Mouse (Mus musculus): Measurements from ENCODE around the gene Hydin. TPM values are rescaled to one million over a fixed set of nuclear protein-coding genes. Genes with fewer than 3 reads are reported as not detected.

Gene Hydin
- polyA plus RNA-seq, 1 experiment: not detected

DNA sequence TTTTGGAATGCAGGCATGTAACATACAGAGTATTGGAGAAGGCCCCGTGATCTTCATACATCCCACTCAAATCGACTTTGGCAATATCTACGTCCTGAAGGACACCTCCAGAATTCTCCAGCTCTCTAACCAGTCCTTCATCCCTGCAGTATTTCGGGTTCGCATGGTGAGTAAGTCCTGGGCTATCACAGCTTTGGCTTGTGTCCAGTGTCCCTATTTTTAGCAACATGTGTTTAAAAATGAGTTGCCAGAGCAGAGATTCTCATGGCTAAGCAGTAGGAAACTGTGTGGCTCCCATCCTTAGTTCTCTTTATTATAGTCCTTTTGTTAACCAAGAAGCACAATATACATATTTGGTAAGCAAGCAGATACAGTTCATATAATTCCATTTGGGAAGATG is 152.9 kb downstream of the Hydin start:
- H3K4me3 ChIP-seq (replicated peaks): no peak overlapping the region
- H3K4me1 ChIP-seq: no peaks in the 10 kb centered on the region
- TF ChIP-seq FLI1 (IDR thresholded peaks at IDR 0.05; ENCODE audit: low read length) (no peak), GATA1 (IDR thresholded peaks at IDR 0.05; ENCODE audit: borderline replicate concordance, low read length) (no peak)
- peaks cover 18% of the 10 kb centered on the region for H3K9me3 ChIP-seq
- no peaks in the 10 kb centered on the region for H3K27me3 ChIP-seq (replicated peaks)
- no peaks in the 10 kb centered on the region for H3K36me3 ChIP-seq (replicated peaks; ENCODE audit: low read length)

DNA sequence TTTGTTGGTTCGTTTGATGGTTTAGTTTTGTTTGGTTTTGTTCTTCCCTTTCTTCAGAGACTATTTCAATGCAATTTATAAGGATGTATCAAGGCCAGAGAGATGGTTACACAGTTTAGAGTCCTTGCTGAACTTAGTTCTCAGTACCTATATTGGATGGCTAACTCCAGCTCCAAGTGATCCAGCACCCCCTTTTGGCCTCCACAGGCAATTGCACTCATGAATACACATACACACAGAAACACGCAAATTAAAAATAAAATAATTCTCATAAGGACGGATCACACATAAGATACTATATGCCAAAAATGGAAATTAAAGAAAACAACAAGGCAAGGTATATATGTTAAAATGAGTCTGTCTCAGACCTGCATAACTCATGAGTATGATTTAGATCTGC is 153.4 kb downstream of the Hydin start:
- Histone ChIP-seq H3K9me3 (peaks cover 18% of the 10 kb centered on the region), H3K4me1 (no peaks in the 10 kb centered on the region), H3K4me3 (replicated peaks) (no peak overlapping the region), H3K36me3 (replicated peaks; ENCODE audit: low read length) (no peaks in the 10 kb centered on the region), H3K27me3 (replicated peaks) (no peaks in the 10 kb centered on the region)
- TF ChIP-seq FLI1 (IDR thresholded peaks at IDR 0.05; ENCODE audit: low read length) (no peak), GATA1 (IDR thresholded peaks at IDR 0.05; ENCODE audit: borderline replicate concordance, low read length) (no peak)

DNA sequence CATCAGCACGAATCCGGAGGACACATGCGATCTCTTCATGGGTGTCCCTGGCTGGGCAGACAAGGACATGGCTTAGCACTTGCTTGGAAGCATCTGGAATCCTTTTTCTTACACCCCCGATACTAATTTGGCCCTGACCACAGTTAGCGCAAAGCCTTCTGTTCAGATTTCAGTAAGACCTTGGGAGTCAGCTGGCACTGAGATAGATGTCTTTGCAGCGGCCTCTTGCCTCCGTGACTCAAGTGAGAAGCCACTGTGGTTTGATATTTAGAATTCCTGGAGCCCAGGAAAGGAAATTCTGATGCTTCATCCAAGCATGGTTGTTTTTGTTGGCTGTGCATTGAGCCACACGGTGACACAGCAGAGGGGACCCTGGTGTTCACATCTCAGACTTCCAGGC is 157.4 kb downstream of the Hydin start:
- peaks cover 16% of the 10 kb centered on the region for H3K9me3 ChIP-seq
- no peaks in the 10 kb centered on the region for H3K4me1 ChIP-seq
- no peaks in the 10 kb centered on the region for H3K36me3 ChIP-seq (replicated peaks; ENCODE audit: low read length)
- no peak overlapping the region for H3K4me3 ChIP-seq (replicated peaks)
- no peak for TF ChIP-seq GATA1 (IDR thresholded peaks at IDR 0.05; ENCODE audit: borderline replicate concordance, low read length)
- no peak for TF ChIP-seq FLI1 (IDR thresholded peaks at IDR 0.05; ENCODE audit: low read length)
- no peaks in the 10 kb centered on the region for H3K27me3 ChIP-seq (replicated peaks)

DNA sequence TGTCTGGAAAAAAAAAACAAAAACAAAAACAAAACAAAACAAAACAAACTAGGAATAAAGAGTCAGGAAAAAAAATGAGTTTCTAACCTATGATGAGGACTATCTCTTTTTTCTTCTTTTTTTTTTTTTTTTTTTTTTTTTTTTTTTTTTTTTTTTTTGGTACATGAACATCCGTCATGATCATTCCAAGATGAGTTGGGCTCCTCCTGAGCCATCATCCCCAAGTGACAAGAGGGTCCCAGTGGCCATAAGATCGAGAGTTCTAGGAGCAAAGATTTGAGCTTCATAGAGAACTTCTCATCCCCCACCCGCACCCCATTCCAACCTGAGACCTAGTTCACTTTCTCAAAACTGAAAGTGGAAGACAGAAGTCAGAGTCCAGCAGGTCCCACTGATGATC is 164.6 kb downstream of the Hydin start:
- peaks cover 10% of the 10 kb centered on the region for H3K9me3 ChIP-seq
- no peak for TF ChIP-seq GATA1 (IDR thresholded peaks at IDR 0.05; ENCODE audit: borderline replicate concordance, low read length)

GRCm38 (mm10) chr8:110440528-110440927 is 173.8 kb downstream of the Hydin start:
- Histone ChIP-seq H3K27me3 (replicated peaks) (no peaks in the 10 kb centered on the region), H3K4me3 (replicated peaks) (no peak overlapping the region), H3K4me1 (no peaks in the 10 kb centered on the region), H3K9me3 (peaks cover 4% of the 10 kb centered on the region), H3K36me3 (replicated peaks; ENCODE audit: low read length) (no peaks in the 10 kb centered on the region)
- TF ChIP-seq FLI1 (IDR thresholded peaks at IDR 0.05; ENCODE audit: low read length) (no peak), GATA1 (IDR thresholded peaks at IDR 0.05; ENCODE audit: borderline replicate concordance, low read length) (no peak)

More for the DNA sequence above, 164.6 kb downstream of the Hydin start:
- no peak overlapping the region for H3K4me3 ChIP-seq (replicated peaks)
- no peaks in the 10 kb centered on the region for H3K36me3 ChIP-seq (replicated peaks; ENCODE audit: low read length)
- no peaks in the 10 kb centered on the region for H3K4me1 ChIP-seq
- no peaks in the 10 kb centered on the region for H3K27me3 ChIP-seq (replicated peaks)

DNA sequence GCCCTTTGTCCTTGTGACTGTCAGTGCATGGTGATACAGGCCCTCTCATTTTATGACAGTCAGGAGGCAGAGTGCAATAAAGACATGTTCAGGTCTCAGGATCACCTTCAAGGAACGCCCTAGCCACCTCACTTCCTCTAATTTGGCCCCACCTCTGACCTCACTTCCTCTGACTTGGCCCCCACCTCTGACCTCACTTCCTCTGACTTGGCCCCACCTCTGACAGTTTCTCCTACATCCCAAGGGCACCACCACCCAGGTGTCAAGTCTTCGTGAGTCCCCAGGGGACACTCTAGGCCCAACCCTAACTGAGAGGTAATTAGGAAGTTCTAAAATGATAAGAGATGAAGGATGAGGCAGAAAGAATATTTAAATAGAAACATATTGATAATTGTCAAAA is 177.5 kb downstream of the Hydin start:
- H3K4me1 ChIP-seq: no peaks in the 10 kb centered on the region
- TF ChIP-seq FLI1 (IDR thresholded peaks at IDR 0.05; ENCODE audit: low read length): no peak
- TF ChIP-seq GATA1 (IDR thresholded peaks at IDR 0.05; ENCODE audit: borderline replicate concordance, low read length): no peak

GRCm38 (mm10) chr8:110450463-110450862 is 183.7 kb downstream of the Hydin start:
- no peaks in the 10 kb centered on the region for H3K4me1 ChIP-seq
- H3K4me3 ChIP-seq (replicated peaks): no peak overlapping the region
- H3K9me3 ChIP-seq: peaks cover 7% of the 10 kb centered on the region; the same call in 1 of the 2 replicates
- no peak for TF ChIP-seq GATA1 (IDR thresholded peaks at IDR 0.05; ENCODE audit: borderline replicate concordance, low read length)
- TF ChIP-seq FLI1 (IDR thresholded peaks at IDR 0.05; ENCODE audit: low read length): no peak
- no peaks in the 10 kb centered on the region for H3K36me3 ChIP-seq (replicated peaks; ENCODE audit: low read length)
- no peaks in the 10 kb centered on the region for H3K27me3 ChIP-seq (replicated peaks)

More for the DNA sequence above, 177.5 kb downstream of the Hydin start:
- Histone ChIP-seq H3K9me3 (peaks cover 10% of the 10 kb centered on the region), H3K27me3 (replicated peaks) (no peaks in the 10 kb centered on the region), H3K4me3 (replicated peaks) (no peak overlapping the region), H3K36me3 (replicated peaks; ENCODE audit: low read length) (no peaks in the 10 kb centered on the region)

GRCm38 (mm10) chr8:110454466-110454865 is 187.7 kb downstream of the Hydin start:
- Histone ChIP-seq H3K36me3 (replicated peaks; ENCODE audit: low read length) (no peaks in the 10 kb centered on the region), H3K4me3 (replicated peaks) (no peak overlapping the region), H3K27me3 (replicated peaks) (no peaks in the 10 kb centered on the region), H3K9me3 (peaks cover 13% of the 10 kb centered on the region), H3K4me1 (no peaks in the 10 kb centered on the region)
- TF ChIP-seq GATA1 (IDR thresholded peaks at IDR 0.05; ENCODE audit: borderline replicate concordance, low read length) (no peak), FLI1 (IDR thresholded peaks at IDR 0.05; ENCODE audit: low read length) (no peak)

DNA sequence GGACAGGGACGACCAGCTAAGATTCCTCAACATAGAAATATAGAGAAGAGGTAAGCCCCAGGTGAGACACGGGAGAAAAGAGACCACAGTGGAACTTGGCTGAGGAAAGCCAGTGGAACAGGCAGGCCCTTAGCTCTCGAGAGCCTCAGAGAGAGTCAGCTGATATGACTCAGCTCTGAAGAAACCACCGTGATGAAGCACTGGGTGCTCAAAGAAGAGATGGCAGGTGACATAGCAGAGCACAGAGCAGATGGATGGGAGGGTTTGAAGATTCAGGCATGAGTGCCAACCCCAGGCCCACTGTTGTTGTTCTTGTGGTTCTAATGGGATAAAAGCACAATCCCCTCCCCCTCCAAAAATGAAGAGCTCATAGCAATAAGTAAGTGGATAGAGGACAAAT is 190.6 kb downstream of the Hydin start:
- Histone ChIP-seq H3K27me3 (replicated peaks) (no peaks in the 10 kb centered on the region), H3K36me3 (replicated peaks; ENCODE audit: low read length) (no peaks in the 10 kb centered on the region), H3K9me3 (peaks cover 13% of the 10 kb centered on the region), H3K4me3 (replicated peaks) (no peak overlapping the region), H3K4me1 (no peaks in the 10 kb centered on the region)
- TF ChIP-seq GATA1 (IDR thresholded peaks at IDR 0.05; ENCODE audit: borderline replicate concordance, low read length) (no peak), FLI1 (IDR thresholded peaks at IDR 0.05; ENCODE audit: low read length) (no peak)

DNA sequence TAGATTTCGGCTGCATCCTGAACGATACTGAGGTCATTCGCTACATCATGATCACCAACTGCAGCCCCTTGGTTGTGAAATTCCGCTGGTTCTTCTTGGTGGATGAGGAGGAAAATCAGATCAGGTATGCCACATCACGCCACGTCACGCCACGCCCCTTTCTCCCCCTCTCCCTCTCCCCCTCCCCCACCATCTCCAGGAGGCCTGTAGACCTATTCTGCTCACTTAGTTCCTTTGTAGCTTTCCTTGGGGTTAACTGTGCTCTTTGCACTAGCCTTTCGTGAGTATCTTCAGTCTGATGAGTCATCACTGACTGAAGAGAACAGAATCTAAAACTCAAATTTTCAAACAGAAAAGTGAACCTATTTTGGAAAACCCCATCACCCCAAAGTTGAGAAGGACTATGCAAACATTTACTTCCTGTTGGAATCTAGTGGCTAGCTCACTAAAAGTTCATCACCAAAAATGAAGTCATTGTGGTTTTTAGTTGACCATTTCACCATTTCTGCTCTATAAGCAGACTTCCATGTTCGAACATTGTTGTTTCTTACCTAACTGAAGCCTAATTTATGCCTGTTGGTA is 195.9 kb downstream of the Hydin start:
- H3K27me3 ChIP-seq (replicated peaks): no peaks in the 10 kb centered on the region
- TF ChIP-seq GATA1 (IDR thresholded peaks at IDR 0.05; ENCODE audit: borderline replicate concordance, low read length) (no peak), FLI1 (IDR thresholded peaks at IDR 0.05; ENCODE audit: low read length) (no peak)
- peaks cover 4% of the 10 kb centered on the region for H3K9me3 ChIP-seq
- no peaks in the 10 kb centered on the region for H3K4me1 ChIP-seq
- H3K4me3 ChIP-seq (replicated peaks): no peak overlapping the region
- H3K36me3 ChIP-seq (replicated peaks; ENCODE audit: low read length): no peaks in the 10 kb centered on the region
